ENCODE assay signal across 12 mouse cellular contexts in genomic region chr12:69968154-69968553, GRCm38 (mm10). TPM values are rescaled to one million over a fixed set of nuclear protein-coding genes. Genes with fewer than 3 reads are reported as not detected.
DNase-seq lines count a peak whose midpoint lies in the region; ATAC-seq and TF ChIP-seq lines count a peak whose summit lies in the region.
"Had no signal": no experiment of that assay in that cellular context is flagged by ENCODE, and none has a peak within 500 bp of the region (broad histone marks: within the 10 kb centered on the region; RNA-seq: fewer than 3 reads in every experiment).

No protein-coding gene starts in this region.

- H3K9me3 ChIP-seq in forebrain, embryonic 14.5 days (replicated peaks; ENCODE audit: control insufficient read depth, low read length): no peaks in the 10 kb centered on the region
- no peaks in the 10 kb centered on the region for H3K9me3 ChIP-seq in forebrain, embryonic 10.5 days
- no peaks in the 10 kb centered on the region for H3K9me3 ChIP-seq in limb, embryonic 14.5 days (ENCODE audit: control insufficient read depth, low read length)
- no peaks in the 10 kb centered on the region for H3K9me3 ChIP-seq in limb, embryonic 10.5 days (replicated peaks)
- H3K9me3 ChIP-seq: kidney, embryonic 15.5 days; limb, embryonic 13.5 days had no signal

- TF ChIP-seq POLR2A in limb, embryonic 14.5 days (IDR thresholded peaks at IDR 0.05; ENCODE audit: borderline replicate concordance, extremely low read depth, insufficient read depth, insufficient read length): no peak
- TF ChIP-seq POLR2A in brain, embryonic 14.5 days (IDR thresholded peaks at IDR 0.05; ENCODE audit: borderline replicate concordance, extremely low read depth, insufficient read depth, insufficient read length, poor library complexity, severe bottlenecking): no peak

- H3K36me3 ChIP-seq in forebrain, embryonic 14.5 days (ENCODE audit: control insufficient read depth, insufficient read depth, low read length): peaks cover 69% of the 10 kb centered on the region
- peaks cover 99% of the 10 kb centered on the region for H3K36me3 ChIP-seq in forebrain, embryonic 10.5 days (replicated peaks)
- peaks cover 77% of the 10 kb centered on the region for H3K36me3 ChIP-seq in limb, embryonic 14.5 days (ENCODE audit: control insufficient read depth, insufficient read depth, low read length)
- H3K36me3 ChIP-seq in limb, embryonic 10.5 days: peaks cover 97% of the 10 kb centered on the region

- no peak for TF ChIP-seq CTCF in brain, embryonic 14.5 days (IDR thresholded peaks at IDR 0.05; ENCODE audit: borderline replicate concordance, extremely low read depth, insufficient read depth, insufficient read length)

- no peak overlapping the region for H3K9ac ChIP-seq in forebrain, embryonic 14.5 days (ENCODE audit: low read length)
- no peak overlapping the region for H3K9ac ChIP-seq in limb, embryonic 14.5 days (ENCODE audit: low read depth, low read length, severe bottlenecking)
- H3K9ac ChIP-seq: kidney, embryonic 15.5 days; limb, embryonic 13.5 days had no signal

- no peaks in the 10 kb centered on the region for H3K4me1 ChIP-seq in forebrain, embryonic 14.5 days (ENCODE audit: control insufficient read depth, insufficient read depth, low read length)
- H3K4me1 ChIP-seq in forebrain, embryonic 10.5 days: 0 out of 2 replicates have a peak, but pooled peaks cover 4% of the 10 kb centered on the region
- no peaks in the 10 kb centered on the region for H3K4me1 ChIP-seq in limb, embryonic 14.5 days (ENCODE audit: control insufficient read depth, insufficient read depth, low read length)
- H3K4me1 ChIP-seq in limb, embryonic 10.5 days: no peaks in the 10 kb centered on the region
- H3K4me1 ChIP-seq: limb, embryonic 13.5 days had no signal

- peak; percentile 13 for DNase-seq in forebrain, embryonic 14.5 days (ENCODE audit: low spot score)
- DNase-seq in forebrain, embryonic 10.5 days (ENCODE audit: extremely low spot score, low spot score): no peak
- peak; percentile 4 for DNase-seq in limb, embryonic 14.5 days (ENCODE audit: low spot score)
- no peak for DNase-seq in limb, embryonic 10.5 days (ENCODE audit: low spot score)
- DNase-seq in brain, embryonic 14.5 days (ENCODE audit: low read depth): peak; percentile 9
- DNase-seq in heart, postnatal 14 days: peak; percentile 22 to 51
- no peak for DNase-seq in adrenal gland, postnatal 4 days (ENCODE audit: low spot score in 2 of 2)
- DNase-seq: cerebellum, postnatal 36 days had no signal

- WGBS in forebrain, embryonic 14.5 days: 71% methylated on average over 5 of the region's 5 CpGs
- 74% methylated on average over 5 of the region's 5 CpGs for WGBS in forebrain, embryonic 10.5 days
- 78% methylated on average over 5 of the region's 5 CpGs for WGBS in limb, embryonic 14.5 days
- WGBS in limb, embryonic 10.5 days: 83% methylated on average over 5 of the region's 5 CpGs

- no peak for ATAC-seq in forebrain, embryonic 14.5 days
- peak; percentile 19; the same call in 1 of the 2 replicates for ATAC-seq in limb, embryonic 14.5 days (ENCODE audit: low FRiP score, low read depth)
- ATAC-seq in monocyte, adult 5-6 weeks (replicated peaks; ENCODE audit: insufficient number of reproducible peaks, low FRiP score, low TSS enrichment, poor library complexity, severe bottlenecking): no peak

- H3K4me3 ChIP-seq in forebrain, embryonic 14.5 days (ENCODE audit: low read depth, low read length): no peak overlapping the region
- H3K4me3 ChIP-seq in forebrain, embryonic 10.5 days: no peak overlapping the region
- no peak overlapping the region for H3K4me3 ChIP-seq in limb, embryonic 14.5 days (replicated peaks; ENCODE audit: low read length)
- no peak overlapping the region for H3K4me3 ChIP-seq in limb, embryonic 10.5 days
- H3K4me3 ChIP-seq: kidney, embryonic 15.5 days; limb, embryonic 13.5 days had no signal

- no peak overlapping the region for H3K4me2 ChIP-seq in forebrain, embryonic 14.5 days (ENCODE audit: low read length)
- H3K4me2 ChIP-seq in limb, embryonic 14.5 days (replicated peaks; ENCODE audit: low read depth, low read length, severe bottlenecking): no peak overlapping the region
- H3K4me2 ChIP-seq: kidney, embryonic 15.5 days; limb, embryonic 13.5 days had no signal

- no peak overlapping the region for H3K27ac ChIP-seq in forebrain, embryonic 14.5 days (ENCODE audit: low read depth, low read length)
- H3K27ac ChIP-seq in forebrain, embryonic 10.5 days: no peak overlapping the region
- H3K27ac ChIP-seq in limb, embryonic 14.5 days (replicated peaks; ENCODE audit: low read depth, low read length): no peak overlapping the region
- H3K27ac ChIP-seq in limb, embryonic 10.5 days: no peak overlapping the region
- H3K27ac ChIP-seq: kidney, embryonic 15.5 days; limb, embryonic 13.5 days; macrophage had no signal

- intact Hi-C loops in heart, postnatal 14 days (cut with DNase I): loop anchor here (2.0 to 10.0 kb wide), 2 partner anchors 15 to 267 kb away; partner anchors contain the start of gene Pygl

- H3K27me3 ChIP-seq in forebrain, embryonic 14.5 days (replicated peaks; ENCODE audit: control insufficient read depth, insufficient read depth, low read length): no peaks in the 10 kb centered on the region
- H3K27me3 ChIP-seq in forebrain, embryonic 10.5 days (ENCODE audit: poor library complexity, severe bottlenecking): no peaks in the 10 kb centered on the region
- H3K27me3 ChIP-seq in limb, embryonic 14.5 days (ENCODE audit: control insufficient read depth, insufficient read depth, low read length): no peaks in the 10 kb centered on the region
- no peaks in the 10 kb centered on the region for H3K27me3 ChIP-seq in limb, embryonic 10.5 days (ENCODE audit: low read depth, poor library complexity, severe bottlenecking)
- H3K27me3 ChIP-seq: kidney, embryonic 15.5 days; limb, embryonic 13.5 days had no signal

RNA-seq across cellular contexts. Expression of gene Sav1, which starts 18.6 kb away (rescaled TPM):
- 1.0 and 1.8 TPM in 2 replicates for polyA plus RNA-seq in forebrain, embryonic 14.5 days (2014; fragmentation: Nextera tagmentation; extraction: Ambion mirVana)
- polyA plus RNA-seq in forebrain, embryonic 10.5 days (2016; fragmentation: Nextera tagmentation; extraction: Ambion mirVana): 2.0 and 3.4 TPM in 2 replicates
- polyA plus RNA-seq in limb, embryonic 14.5 days (2012; rRNA removed): 54.5 and 57.2 TPM in 2 replicates
- polyA plus RNA-seq in limb, embryonic 14.5 days (2014; fragmentation: Nextera tagmentation; extraction: Ambion mirVana): 11.0 and 12.9 TPM in 2 replicates
- polyA plus RNA-seq in limb, embryonic 10.5 days (2016; fragmentation: Nextera tagmentation; extraction: Ambion mirVana): 8.7 and 9.3 TPM in 2 replicates
- 29.6 and 33.4 TPM in 2 replicates for polyA plus RNA-seq in brain, embryonic 14.5 days (2012; rRNA removed)
- total RNA-seq in heart, postnatal 14 days (2021): 10 to 100 TPM; 30.0 to 31.4 TPM
- total RNA-seq in adrenal gland, postnatal 4 days (2021): 10 to 100 TPM; 47.6 to 50.0 TPM
- 38.9 to 63.2 TPM (median 58.3 TPM) in 3 replicates for total RNA-seq in monocyte, adult 5-6 weeks (2017)

Comparison
In these comparisons a context has a peak if more than half of its experiments do, and no peak if none do; other contexts are left out.
1. DNase-seq: peak in forebrain, embryonic 14.5 days (single experiment), limb, embryonic 14.5 days (single experiment), brain, embryonic 14.5 days (single experiment) and heart, postnatal 14 days (2 of 2); none in forebrain, embryonic 10.5 days (single experiment), limb, embryonic 10.5 days (single experiment) and adrenal gland, postnatal 4 days (0 of 2).